Mouse (Mus musculus): Measurements from ENCODE around the gene Htr1b.

The Htr1b gene

DNA sequence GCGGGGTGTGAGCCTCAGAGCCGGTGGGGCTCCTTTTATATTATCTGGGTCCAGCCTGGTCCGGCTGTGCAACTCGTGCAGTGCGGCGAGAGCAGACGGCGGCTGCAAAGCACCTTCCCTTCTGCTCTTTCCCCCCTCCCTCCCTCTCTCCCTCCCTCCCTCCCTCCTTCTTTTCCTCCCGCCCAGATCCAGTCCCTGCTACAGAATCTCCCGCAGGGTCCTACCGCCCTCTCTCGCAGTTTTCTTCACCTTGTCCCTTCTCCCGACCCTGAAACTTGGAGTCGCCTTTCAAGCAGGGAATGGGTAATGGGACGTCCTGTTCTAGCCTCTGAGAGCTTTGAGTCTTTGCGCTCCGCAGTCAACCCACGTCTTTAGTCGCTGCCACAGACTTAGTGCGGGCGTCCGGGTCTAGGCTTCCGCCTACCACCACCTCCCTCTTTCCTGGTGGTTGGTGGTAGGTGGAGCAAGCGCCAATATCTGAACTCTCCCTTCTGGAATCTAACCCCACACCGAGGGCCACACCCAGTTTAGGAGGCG, at the start of gene Htr1b:
Gene Htr1b, minus strand, starts transcription at position 392 of the 537 bp plus-strand sequence.
- DNase-seq (ENCODE audit: low read depth, low spot score): no peak

DNA sequence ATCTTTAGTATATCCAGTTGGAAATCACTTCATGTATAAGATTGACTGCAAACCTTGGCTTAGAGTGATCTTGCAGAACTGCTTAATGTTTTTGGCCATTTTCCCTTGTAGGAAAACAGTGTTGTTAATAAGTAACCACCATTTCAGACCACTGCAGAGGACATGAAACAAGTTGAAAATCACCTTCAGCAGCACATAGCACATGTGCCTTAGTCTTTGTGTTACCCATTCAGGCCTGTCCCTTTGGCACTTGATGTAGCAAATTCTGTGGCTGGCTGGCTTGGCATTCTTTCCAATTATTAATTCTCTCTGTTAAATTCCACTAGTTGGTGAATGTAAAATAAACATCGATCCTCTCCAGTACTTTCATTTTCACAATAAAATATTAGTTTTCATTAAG, 43.1 kb upstream of the Htr1b start:
- DNase-seq (ENCODE audit: low read depth, low spot score): no peak

DNA sequence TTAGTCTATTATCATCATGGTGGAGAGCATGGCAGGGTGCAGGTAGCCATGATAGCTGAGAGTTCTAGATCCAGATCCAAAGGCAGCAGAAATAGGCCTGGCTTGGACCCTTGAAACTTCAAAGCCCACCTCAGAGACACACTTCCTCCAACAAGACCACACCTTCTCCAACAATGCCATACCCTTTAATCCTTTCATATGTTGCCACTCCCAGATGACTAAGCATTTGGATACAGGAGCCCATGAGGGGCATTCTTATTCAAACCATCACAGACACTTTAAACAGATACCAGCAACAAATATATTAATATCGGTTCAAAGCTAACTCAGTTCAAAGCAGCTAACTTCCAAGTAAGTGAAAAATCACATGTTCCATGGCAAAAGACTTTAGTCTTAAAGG, 3.9 kb upstream of the Htr1b start:
- DNase-seq (ENCODE audit: low read depth, low spot score): no peak

DNA sequence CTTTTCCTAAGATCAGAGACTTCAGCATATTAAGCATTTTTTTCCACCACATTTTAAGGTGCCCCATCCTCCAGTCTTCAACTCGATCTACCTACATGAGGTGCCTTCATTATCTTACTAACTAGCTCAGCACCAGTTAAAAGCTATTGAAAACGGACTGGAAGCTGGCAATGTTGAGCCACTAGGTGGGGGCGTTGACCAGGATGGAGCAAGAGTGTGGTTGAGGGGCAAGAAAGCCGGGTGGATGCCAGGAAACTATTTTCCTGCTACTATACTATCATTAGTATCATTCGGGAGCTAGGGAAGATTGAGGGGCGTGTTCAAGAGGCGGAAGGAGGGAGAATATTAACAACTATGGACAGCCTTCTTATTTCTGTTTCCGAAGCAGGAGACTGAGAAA, 1.5 kb upstream of the Htr1b start:
- no peak for DNase-seq (ENCODE audit: low read depth, low spot score)

DNA sequence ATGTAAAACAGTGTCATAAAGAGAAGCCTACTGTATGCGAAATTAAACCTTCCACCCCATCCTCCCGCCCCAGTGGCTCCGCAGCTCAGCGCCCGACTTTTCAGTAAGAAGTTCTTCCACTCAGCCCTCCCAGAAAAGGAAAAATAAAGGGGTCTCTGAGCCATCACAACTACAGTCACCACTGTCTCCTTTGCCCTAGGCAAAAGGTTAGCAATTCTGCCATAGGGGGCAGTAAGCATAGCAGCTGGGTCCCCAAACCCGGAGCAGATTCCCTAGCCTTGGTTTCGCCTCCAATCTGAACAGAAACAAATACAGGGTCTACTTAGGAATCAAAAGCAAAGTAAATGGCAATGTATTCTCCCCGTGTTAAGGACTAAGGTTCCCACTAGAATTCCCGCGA, 535 bp upstream of the Htr1b start:
- DNase-seq (ENCODE audit: low read depth, low spot score): no peak

DNA sequence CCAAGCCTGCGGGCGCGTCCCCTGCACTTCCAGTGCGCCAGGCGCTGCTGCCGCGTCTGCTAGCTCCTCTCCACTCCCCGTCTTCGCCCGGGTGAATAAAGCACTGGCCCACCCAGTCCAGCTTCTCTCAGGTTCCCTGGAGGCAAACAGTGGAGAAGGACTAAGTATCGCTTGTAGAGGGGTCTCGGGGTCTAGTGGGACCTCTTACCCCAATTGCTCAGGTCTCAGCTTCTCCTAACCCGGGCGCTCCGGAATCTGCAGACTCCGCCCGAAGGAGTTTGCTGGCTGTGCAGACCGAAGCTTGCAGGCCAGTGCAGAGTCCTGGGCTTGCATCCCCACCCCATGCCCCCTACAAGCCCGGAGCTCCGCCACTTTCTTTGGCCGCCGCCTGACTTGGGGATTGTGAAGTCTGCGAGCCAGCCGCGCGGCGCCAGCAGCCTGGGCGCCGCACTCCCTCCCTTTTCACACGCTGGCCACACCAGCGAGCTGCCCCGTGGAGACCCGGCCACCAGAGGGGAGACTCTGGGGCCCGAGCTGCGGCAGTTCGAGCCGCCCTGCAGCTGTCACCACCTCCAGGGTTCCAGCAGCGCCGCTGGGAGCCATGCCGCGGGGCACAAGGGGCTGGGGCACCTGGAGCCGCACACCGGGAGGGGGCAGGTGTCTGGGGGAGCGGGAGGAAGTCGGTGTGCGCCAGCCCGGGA, 742 bp downstream of the Htr1b start:
- DNase-seq (ENCODE audit: low read depth, low spot score): no peak

DNA sequence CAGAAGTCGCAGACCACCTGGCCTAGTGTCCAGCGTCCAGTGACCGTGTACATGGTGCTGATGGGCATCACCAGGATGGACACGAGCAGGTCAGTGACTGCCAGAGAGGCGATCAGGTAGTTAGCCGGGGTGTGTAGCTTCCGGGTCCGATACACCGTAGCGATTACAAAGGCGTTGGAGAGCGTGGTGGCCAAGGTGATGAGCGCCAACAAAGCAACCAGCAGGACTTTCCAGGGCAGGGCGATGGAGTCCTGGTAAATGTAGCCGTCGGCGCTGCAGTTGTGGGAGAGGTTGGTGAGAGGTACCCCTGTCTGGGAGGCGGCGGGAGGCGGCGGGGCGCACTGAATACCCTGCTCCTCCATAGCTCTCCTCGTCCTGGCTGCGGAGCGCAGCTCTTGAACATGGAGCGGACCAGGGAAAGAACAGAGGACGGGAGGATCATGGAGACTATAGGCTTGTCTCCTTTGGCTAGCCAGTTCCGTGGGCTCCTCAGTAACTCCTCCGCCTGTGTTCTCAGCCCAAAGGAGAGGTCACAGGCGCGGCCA, 1.4 kb downstream of the Htr1b start:
- no peak for DNase-seq (ENCODE audit: low read depth, low spot score)

DNA sequence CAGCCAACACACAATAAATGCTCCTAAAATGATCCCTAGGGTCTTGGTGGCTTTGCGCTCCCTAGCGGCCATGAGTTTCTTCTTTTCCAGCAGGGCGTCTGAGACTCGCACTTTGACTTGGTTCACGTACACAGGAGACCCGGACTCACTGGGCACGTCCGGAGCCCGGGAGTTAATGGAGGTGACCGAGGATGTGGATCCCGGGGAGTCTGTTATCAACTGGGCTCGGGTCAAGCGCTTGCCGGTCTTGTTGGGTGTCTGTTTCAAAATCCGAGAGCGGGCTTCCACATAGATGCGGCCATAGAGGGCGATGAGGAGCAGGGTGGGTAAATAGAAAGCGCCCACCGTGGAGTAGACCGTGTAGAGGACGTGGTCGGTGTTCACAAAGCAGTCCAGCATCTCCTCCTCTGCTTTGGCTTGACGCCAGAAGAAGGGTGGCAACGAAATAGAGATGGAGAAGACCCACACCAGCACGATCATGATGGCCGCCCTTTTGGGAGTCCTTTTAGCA, 2.0 kb downstream of the Htr1b start:
- DNase-seq (ENCODE audit: low read depth, low spot score): no peak

DNA sequence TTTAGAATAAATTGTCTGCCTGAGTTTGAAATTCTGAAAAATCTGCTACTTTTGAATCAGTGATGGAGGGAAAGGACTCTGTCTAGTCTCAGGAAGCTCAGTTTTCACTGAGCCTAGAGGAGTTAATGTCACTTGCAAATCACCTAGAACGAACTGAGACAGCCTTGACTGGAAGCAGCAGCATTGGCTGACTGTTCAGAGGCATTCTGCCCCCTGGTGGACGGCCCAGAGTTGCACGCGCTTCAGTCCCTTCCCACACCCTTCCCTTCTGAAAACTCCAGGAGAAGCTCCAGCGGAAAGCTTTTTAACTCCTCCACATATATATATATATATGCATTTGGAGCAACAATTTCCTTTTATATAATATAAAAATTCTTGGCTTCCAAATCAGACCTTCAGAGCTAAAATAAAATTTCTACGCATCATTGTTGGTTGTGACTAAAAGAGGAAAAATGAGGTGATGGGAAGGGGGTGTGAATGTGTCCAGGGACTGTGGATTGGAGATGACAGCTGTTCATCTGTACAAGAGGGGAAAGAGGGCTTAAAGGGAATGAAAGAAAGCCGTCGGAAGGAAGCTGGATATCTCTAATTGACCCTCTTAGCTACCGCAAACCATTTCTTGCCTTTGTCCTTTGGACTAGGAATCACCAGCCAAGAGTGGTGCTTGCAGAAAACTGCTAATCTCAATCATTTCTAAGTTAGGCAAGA, 6.6 kb downstream of the Htr1b start:
- DNase-seq (ENCODE audit: low read depth, low spot score): peak; percentile 35

DNA sequence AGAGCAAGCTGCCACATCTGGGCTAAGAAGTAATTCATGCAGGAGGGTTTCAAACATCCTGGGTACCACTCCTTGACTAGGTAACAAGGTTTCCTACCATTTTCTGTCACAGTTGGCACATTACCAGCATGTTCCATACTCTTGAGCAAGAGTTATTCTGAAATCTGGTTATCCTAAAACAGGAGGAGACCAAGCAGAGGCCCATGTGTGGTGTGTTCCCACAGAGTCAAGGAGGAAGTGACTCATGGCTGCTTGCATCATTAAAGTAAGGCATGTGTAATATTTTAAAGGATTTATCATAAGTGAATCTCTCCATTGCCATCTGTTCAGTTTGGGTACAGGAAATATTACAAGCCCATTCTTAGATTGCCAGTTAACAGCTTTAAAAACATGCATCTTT, 7.7 kb downstream of the Htr1b start:
- DNase-seq (ENCODE audit: low read depth, low spot score): no peak

DNA sequence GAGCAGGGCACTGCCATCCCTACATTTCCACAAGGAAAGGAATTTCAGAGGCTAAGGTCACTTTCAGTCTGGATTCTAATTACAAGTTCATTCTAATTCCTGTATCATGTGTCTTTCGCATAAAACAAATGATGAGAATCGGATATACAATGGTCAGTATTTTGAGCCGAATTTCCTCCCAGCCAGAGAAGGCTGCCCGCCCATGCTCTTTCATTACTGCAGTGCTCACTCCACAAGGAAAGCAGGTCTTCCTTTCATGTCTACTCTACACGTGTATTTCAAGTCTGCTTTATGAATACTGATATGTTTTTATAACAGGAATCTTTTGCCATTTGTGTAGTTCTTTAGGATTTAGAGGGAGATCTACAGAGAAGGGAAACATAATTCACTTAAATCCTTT, 10.8 kb downstream of the Htr1b start:
- no peak for DNase-seq (ENCODE audit: low read depth, low spot score)

DNA sequence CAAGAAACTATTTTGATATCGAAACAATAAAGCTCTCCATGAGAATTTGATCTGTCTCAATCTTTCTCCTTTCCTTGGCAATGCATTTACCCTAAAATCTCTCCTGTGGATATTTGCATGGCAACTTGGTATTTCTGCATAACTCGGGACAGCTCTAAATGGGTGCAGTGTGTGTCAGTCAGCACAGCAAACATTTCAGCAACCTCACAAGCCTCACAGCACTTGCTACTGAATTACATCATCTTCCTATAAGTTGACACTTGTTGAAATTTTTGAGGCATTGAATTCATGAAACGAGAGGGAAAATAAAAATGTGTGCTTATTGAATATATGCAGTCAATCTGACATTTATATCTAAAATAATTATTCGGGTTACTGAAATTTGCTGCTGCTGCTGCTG, 22.6 kb downstream of the Htr1b start:
- no peak for DNase-seq (ENCODE audit: low read depth, low spot score)

All from CD4-positive helper T cell, adult 2 months (primary cell).